Mouse (Mus musculus): Measurements from ENCODE around the gene Galnt13. TPM values are rescaled to one million over a fixed set of nuclear protein-coding genes. Genes with fewer than 3 reads are reported as not detected.

Galnt13 gene
- polyA plus RNA-seq, 1 experiment = 0.62 TPM

- whole genome bisulfite sequencing = 69% methylated on average over 2 of the region's 2 CpGs
- H3K4me3 ChIP-seq (replicated peaks; ENCODE audit: control insufficient read depth, low read depth, low read length) = no peak overlapping the region
- no peaks in the 10 kb centered on the region for H3K4me1 ChIP-seq (ENCODE audit: control insufficient read depth, insufficient read depth, low read length)
- no peak overlapping the region for H3K27ac ChIP-seq (ENCODE audit: control insufficient read depth, insufficient read depth, low read depth, low read length, poor library complexity)
- no peak for TF ChIP-seq POLR2A (IDR thresholded peaks at IDR 0.05; ENCODE audit: borderline replicate concordance, control insufficient read depth, low read depth, low read length)
- no peak for TF ChIP-seq CTCF (IDR thresholded peaks at IDR 0.05; ENCODE audit: control insufficient read depth, insufficient read depth, low read length)
Measured at GRCm38 (mm10) chr2:54813670-54814256, 377.6 kb downstream of the Galnt13 start.

- no peaks in the 10 kb centered on the region for H3K4me1 ChIP-seq (ENCODE audit: control insufficient read depth, insufficient read depth, low read length)
- no peak overlapping the region for H3K4me3 ChIP-seq (replicated peaks; ENCODE audit: control insufficient read depth, low read depth, low read length)
- WGBS = 40% methylated on average over 1 of the region's 1 CpGs
- TF ChIP-seq POLR2A (IDR thresholded peaks at IDR 0.05; ENCODE audit: borderline replicate concordance, control insufficient read depth, low read depth, low read length) (no peak), CTCF (IDR thresholded peaks at IDR 0.05; ENCODE audit: control insufficient read depth, insufficient read depth, low read length) (no peak)
- H3K27ac ChIP-seq (ENCODE audit: control insufficient read depth, insufficient read depth, low read depth, low read length, poor library complexity) = no peak overlapping the region
Measured at GRCm38 (mm10) chr2:54841245-54841644, 405.1 kb downstream of the Galnt13 start.

GRCm38 (mm10) chr2:54906282-54907060 is 470.4 kb downstream of the Galnt13 start:
- Histone ChIP-seq H3K4me3 (replicated peaks; ENCODE audit: control insufficient read depth, low read depth, low read length) (no peak overlapping the region), H3K27ac (ENCODE audit: control insufficient read depth, insufficient read depth, low read depth, low read length, poor library complexity) (no peak overlapping the region), H3K4me1 (ENCODE audit: control insufficient read depth, insufficient read depth, low read length) (no peaks in the 10 kb centered on the region)
- 84% methylated on average over 7 of the region's 7 CpGs for WGBS
- TF ChIP-seq POLR2A (IDR thresholded peaks at IDR 0.05; ENCODE audit: borderline replicate concordance, control insufficient read depth, low read depth, low read length) (no peak), CTCF (IDR thresholded peaks at IDR 0.05; ENCODE audit: control insufficient read depth, insufficient read depth, low read length) (no peak)

GRCm38 (mm10) chr2:54915088-54915670 is 479.1 kb downstream of the Galnt13 start:
- Histone ChIP-seq H3K4me1 (ENCODE audit: control insufficient read depth, insufficient read depth, low read length) (no peaks in the 10 kb centered on the region), H3K4me3 (replicated peaks; ENCODE audit: control insufficient read depth, low read depth, low read length) (no peak overlapping the region), H3K27ac (ENCODE audit: control insufficient read depth, insufficient read depth, low read depth, low read length, poor library complexity) (no peak overlapping the region)
- TF ChIP-seq CTCF (IDR thresholded peaks at IDR 0.05; ENCODE audit: control insufficient read depth, insufficient read depth, low read length) = no peak
- TF ChIP-seq POLR2A (IDR thresholded peaks at IDR 0.05; ENCODE audit: borderline replicate concordance, control insufficient read depth, low read depth, low read length) = no peak
- 69% methylated on average over 1 of the region's 1 CpGs for WGBS

- no peak for TF ChIP-seq CTCF (IDR thresholded peaks at IDR 0.05; ENCODE audit: control insufficient read depth, insufficient read depth, low read length)
- no peak for TF ChIP-seq POLR2A (IDR thresholded peaks at IDR 0.05; ENCODE audit: borderline replicate concordance, control insufficient read depth, low read depth, low read length)
- Histone ChIP-seq H3K4me3 (replicated peaks; ENCODE audit: control insufficient read depth, low read depth, low read length) (no peak overlapping the region), H3K27ac (ENCODE audit: control insufficient read depth, insufficient read depth, low read depth, low read length, poor library complexity) (no peak overlapping the region), H3K4me1 (ENCODE audit: control insufficient read depth, insufficient read depth, low read length) (no peaks in the 10 kb centered on the region)
- WGBS = 87% methylated on average over 3 of the region's 3 CpGs
Measured at GRCm38 (mm10) chr2:54936369-54936768, 500.3 kb downstream of the Galnt13 start.

GRCm38 (mm10) chr2:54937306-54937705 is 501.2 kb downstream of the Galnt13 start:
- no peak overlapping the region for H3K4me3 ChIP-seq (replicated peaks; ENCODE audit: control insufficient read depth, low read depth, low read length)
- H3K4me1 ChIP-seq (ENCODE audit: control insufficient read depth, insufficient read depth, low read length) = no peaks in the 10 kb centered on the region
- no peak overlapping the region for H3K27ac ChIP-seq (ENCODE audit: control insufficient read depth, insufficient read depth, low read depth, low read length, poor library complexity)
- TF ChIP-seq POLR2A (IDR thresholded peaks at IDR 0.05; ENCODE audit: borderline replicate concordance, control insufficient read depth, low read depth, low read length) (no peak), CTCF (IDR thresholded peaks at IDR 0.05; ENCODE audit: control insufficient read depth, insufficient read depth, low read length) (no peak)

- H3K27ac ChIP-seq (ENCODE audit: control insufficient read depth, insufficient read depth, low read depth, low read length, poor library complexity) = no peak overlapping the region
- H3K4me1 ChIP-seq (ENCODE audit: control insufficient read depth, insufficient read depth, low read length) = no peaks in the 10 kb centered on the region
- TF ChIP-seq POLR2A (IDR thresholded peaks at IDR 0.05; ENCODE audit: borderline replicate concordance, control insufficient read depth, low read depth, low read length) = no peak
- TF ChIP-seq CTCF (IDR thresholded peaks at IDR 0.05; ENCODE audit: control insufficient read depth, insufficient read depth, low read length) = no peak
- no peak overlapping the region for H3K4me3 ChIP-seq (replicated peaks; ENCODE audit: control insufficient read depth, low read depth, low read length)
Measured at GRCm38 (mm10) chr2:54938075-54938474, 502.0 kb downstream of the Galnt13 start.

- H3K4me3 ChIP-seq (replicated peaks; ENCODE audit: control insufficient read depth, low read depth, low read length) = no peak overlapping the region
- no peaks in the 10 kb centered on the region for H3K4me1 ChIP-seq (ENCODE audit: control insufficient read depth, insufficient read depth, low read length)
- H3K27ac ChIP-seq (ENCODE audit: control insufficient read depth, insufficient read depth, low read depth, low read length, poor library complexity) = no peak overlapping the region
- WGBS = 77% methylated on average over 1 of the region's 1 CpGs
- TF ChIP-seq CTCF (IDR thresholded peaks at IDR 0.05; ENCODE audit: control insufficient read depth, insufficient read depth, low read length) (no peak), POLR2A (IDR thresholded peaks at IDR 0.05; ENCODE audit: borderline replicate concordance, control insufficient read depth, low read depth, low read length) (no peak)
Measured at GRCm38 (mm10) chr2:54943386-54943785, 507.3 kb downstream of the Galnt13 start.
